Mouse (Mus musculus): ENCODE data around the gene Rilp. TPM values are rescaled to one million over a fixed set of nuclear protein-coding genes. Genes with fewer than 3 reads are reported as not detected.

Rilp gene
- 0.22 and 0.34 TPM in 2 replicates for polyA plus RNA-seq (2016; fragmentation: Nextera tagmentation; extraction: Ambion mirVana)

GRCm38 (mm10) chr11:75509741-75510626, at the start of gene Rilp:
Rilp (plus strand) TSS chr11:75510094.
- H3K4me3 ChIP-seq (replicated peaks), result peak within 1 kb of the TSS; percentile 51
- peak within 1 kb of the TSS; percentile 70 for H3K27ac ChIP-seq
- H3K36me3 ChIP-seq (replicated peaks), result peaks cover 44% of the 10 kb centered on the region
- peak within 1 kb of the TSS; percentile 60 for H3K9ac ChIP-seq
- peak; percentile 80 for ATAC-seq (ENCODE audit: low FRiP score)
- H3K27me3 ChIP-seq, result no peaks in the 10 kb centered on the region
- H3K4me2 ChIP-seq, result peak within 1 kb of the TSS; percentile 90
- 2% methylated on average over 43 of the region's 43 CpGs for WGBS
- H3K9me3 ChIP-seq, result no peaks in the 10 kb centered on the region
- peaks cover 12% of the 10 kb centered on the region for H3K4me1 ChIP-seq

DNA sequence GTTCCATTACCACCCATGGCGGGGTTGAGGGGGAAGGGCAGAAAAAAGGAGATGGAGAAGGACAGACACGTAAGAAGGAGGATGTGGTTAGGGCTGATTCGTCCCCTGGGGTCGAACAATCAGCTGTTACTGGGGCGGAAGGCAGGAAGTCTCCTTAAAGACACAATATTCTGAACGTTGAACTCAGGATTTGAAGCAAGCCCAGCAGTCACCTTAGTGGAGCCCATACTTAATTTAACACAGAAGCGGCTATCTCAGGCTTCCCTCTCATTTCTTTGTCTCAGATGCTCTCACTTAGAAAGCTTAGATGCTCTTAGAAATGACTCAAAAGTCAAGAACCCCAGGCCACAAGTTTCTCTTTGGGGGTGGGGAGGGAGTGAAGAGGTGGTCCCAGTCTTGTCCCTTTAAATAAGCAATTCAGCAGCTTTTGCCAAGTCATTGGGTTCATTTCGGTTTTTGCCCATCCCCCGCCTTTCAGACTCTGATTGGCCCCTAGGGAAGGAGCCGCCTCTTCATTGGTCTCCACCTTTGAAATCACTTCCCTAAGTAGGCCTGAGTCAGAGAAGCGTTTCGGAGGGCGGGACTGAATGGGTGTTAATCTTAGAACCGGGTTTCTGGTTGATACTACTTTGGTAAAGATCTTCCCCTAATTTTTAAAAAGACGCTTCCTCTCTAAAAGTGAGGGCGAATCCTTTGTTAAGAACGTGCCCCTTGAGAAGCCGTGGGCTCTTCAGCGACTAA, 49.6 kb upstream of the Rilp start:
- Histone ChIP-seq H3K9me3 (no peaks in the 10 kb centered on the region), H3K4me2 (peak overlapping the region; percentile 97), H3K9ac (peak overlapping the region; percentile 48), H3K27ac (peak overlapping the region; percentile 94), H3K4me1 (peaks cover 27% of the 10 kb centered on the region), H3K4me3 (replicated peaks) (peak overlapping the region; percentile 72), H3K27me3 (peaks cover 7% of the 10 kb centered on the region; the same call in 1 of the 2 replicates), H3K36me3 (replicated peaks) (peaks cover 2% of the 10 kb centered on the region; the same call in 1 of the 2 replicates)
- 2% methylated on average over 19 of the region's 19 CpGs for WGBS
- ATAC-seq (ENCODE audit: low FRiP score), result peak; percentile 37; the same call in 1 of the 2 replicates

- no peaks in the 10 kb centered on the region for H3K9me3 ChIP-seq
These were observed 48.8 kb upstream of the Rilp start, which contains the start of gene Tlcd2 for GRCm38 (mm10) chr11:75460844-75461742. Tlcd2 (plus strand) TSS chr11:75461715.

GRCm38 (mm10) chr11:75461743-75462252, 48.1 kb upstream of the Rilp start:
- H3K9ac ChIP-seq, result peak overlapping the region; percentile 70
- H3K27me3 ChIP-seq, result peaks cover 3% of the 10 kb centered on the region; the same call in 1 of the 2 replicates
- peak overlapping the region; percentile 72 for H3K4me3 ChIP-seq (replicated peaks)
- peaks cover 26% of the 10 kb centered on the region for H3K4me1 ChIP-seq
- H3K9me3 ChIP-seq, result peaks cover 3% of the 10 kb centered on the region; the same call in 1 of the 2 replicates
- WGBS, result 1% methylated on average over 30 of the region's 30 CpGs
- H3K4me2 ChIP-seq, result peak overlapping the region; percentile 97
- H3K36me3 ChIP-seq (replicated peaks), result peaks cover 9% of the 10 kb centered on the region; the same call in 1 of the 2 replicates
- ATAC-seq (ENCODE audit: low FRiP score), result peak; percentile 1; the same call in 1 of the 2 replicates
- 0 out of 2 replicates have a peak overlapping the region, but pooled peaks have one; percentile 32 for H3K27ac ChIP-seq

More at GRCm38 (mm10) chr11:75460844-75461742, 48.8 kb upstream of the Rilp start, which contains the start of gene Tlcd2:
- Histone ChIP-seq H3K27me3 (peaks cover 7% of the 10 kb centered on the region; the same call in 1 of the 2 replicates), H3K9ac (peak within 1 kb of the TSS; percentile 70), H3K4me2 (peak within 1 kb of the TSS; percentile 97), H3K4me1 (peaks cover 26% of the 10 kb centered on the region), H3K4me3 (replicated peaks) (peak within 1 kb of the TSS; percentile 72), H3K36me3 (replicated peaks) (peaks cover 9% of the 10 kb centered on the region; the same call in 1 of the 2 replicates), H3K27ac (peak within 1 kb of the TSS; percentile 94)
- WGBS, result under 1% methylated on average over 46 of the region's 46 CpGs
- ATAC-seq (ENCODE audit: low FRiP score), result peak; percentile 95

DNA sequence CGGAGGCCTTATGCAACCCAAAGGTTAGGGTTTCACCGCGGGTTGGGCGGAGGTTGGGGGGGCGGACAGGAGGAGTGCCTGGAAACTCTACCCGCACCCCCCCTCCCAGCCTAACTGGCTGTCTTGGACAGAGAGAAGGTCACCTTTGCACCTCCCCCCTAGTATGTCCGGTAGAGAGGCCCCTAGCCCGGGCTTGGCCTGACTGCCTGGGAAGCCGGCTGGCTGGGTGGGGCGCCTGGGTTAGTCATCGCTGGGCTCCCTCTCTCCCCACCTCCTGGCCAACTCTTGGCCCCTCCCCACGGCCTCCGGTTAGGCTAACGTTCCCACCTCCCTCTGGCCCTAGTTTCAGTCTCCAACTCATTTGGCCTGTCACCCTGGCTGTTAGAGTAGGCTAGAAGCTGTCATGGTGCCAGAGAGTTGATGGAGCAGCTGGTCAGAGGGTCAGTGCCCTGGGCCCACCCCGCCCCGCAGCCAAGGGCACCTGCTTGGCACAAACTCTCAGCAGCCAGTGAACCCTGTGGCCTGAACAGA, 47.6 kb upstream of the Rilp start:
- H3K36me3 ChIP-seq (replicated peaks), result peaks cover 9% of the 10 kb centered on the region; the same call in 1 of the 2 replicates
- WGBS, result 5% methylated on average over 16 of the region's 16 CpGs
- H3K27ac ChIP-seq, result peak overlapping the region; percentile 46; the same call in 1 of the 2 replicates
- peak overlapping the region; percentile 70 for H3K9ac ChIP-seq
- H3K9me3 ChIP-seq, result peaks cover 3% of the 10 kb centered on the region; the same call in 1 of the 2 replicates
- no peak for ATAC-seq (ENCODE audit: low FRiP score)
- H3K4me3 ChIP-seq (replicated peaks), result peak overlapping the region; percentile 72
- H3K4me2 ChIP-seq, result peak overlapping the region; percentile 97
- peaks cover 3% of the 10 kb centered on the region; the same call in 1 of the 2 replicates for H3K27me3 ChIP-seq
- H3K4me1 ChIP-seq, result peaks cover 26% of the 10 kb centered on the region

- Histone ChIP-seq H3K9me3 (peaks cover 3% of the 10 kb centered on the region; the same call in 1 of the 2 replicates), H3K36me3 (replicated peaks) (peaks cover 9% of the 10 kb centered on the region; the same call in 1 of the 2 replicates), H3K4me2 (peak overlapping the region; percentile 97), H3K4me3 (replicated peaks) (peak overlapping the region; percentile 10), H3K27me3 (peaks cover 3% of the 10 kb centered on the region; the same call in 1 of the 2 replicates), H3K9ac (no peak overlapping the region), H3K27ac (no peak overlapping the region; the same call in 1 of the 2 replicates), H3K4me1 (peaks cover 32% of the 10 kb centered on the region)
- no peak for ATAC-seq (ENCODE audit: low FRiP score)
- 5% methylated on average over 9 of the region's 9 CpGs for WGBS
These were observed 47.0 kb upstream of the Rilp start for GRCm38 (mm10) chr11:75462865-75463336.

DNA sequence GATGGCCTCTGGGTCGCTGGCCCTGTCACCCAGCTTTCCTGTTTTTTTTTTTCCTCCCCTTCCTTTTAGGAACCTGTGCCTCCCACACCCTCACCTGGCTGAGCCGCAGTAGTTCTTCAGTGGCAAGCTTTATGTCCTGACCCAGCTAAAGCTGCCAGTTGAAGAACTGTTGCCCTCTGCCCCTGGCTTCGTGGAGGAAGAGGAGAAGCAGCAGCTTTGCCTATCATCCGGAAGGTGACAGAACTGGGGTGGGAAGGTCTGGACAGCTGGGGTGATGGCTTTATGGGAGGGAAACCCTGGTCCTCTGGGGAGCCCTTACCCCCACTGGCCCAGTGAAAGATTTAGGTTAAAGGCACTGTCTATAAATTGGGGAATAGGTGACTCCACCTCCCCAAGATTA, 46.3 kb upstream of the Rilp start:
- no peak overlapping the region for H3K27ac ChIP-seq
- H3K36me3 ChIP-seq (replicated peaks), result peaks cover 9% of the 10 kb centered on the region; the same call in 1 of the 2 replicates
- 74% methylated on average over 4 of the region's 4 CpGs for WGBS
- H3K9me3 ChIP-seq, result peaks cover 3% of the 10 kb centered on the region; the same call in 1 of the 2 replicates
- H3K4me1 ChIP-seq, result peaks cover 33% of the 10 kb centered on the region
- peaks cover 8% of the 10 kb centered on the region; the same call in 1 of the 2 replicates for H3K27me3 ChIP-seq
- H3K4me2 ChIP-seq, result no peak overlapping the region
- no peak for ATAC-seq (ENCODE audit: low FRiP score)
- no peak overlapping the region for H3K9ac ChIP-seq
- no peak overlapping the region for H3K4me3 ChIP-seq (replicated peaks)

DNA sequence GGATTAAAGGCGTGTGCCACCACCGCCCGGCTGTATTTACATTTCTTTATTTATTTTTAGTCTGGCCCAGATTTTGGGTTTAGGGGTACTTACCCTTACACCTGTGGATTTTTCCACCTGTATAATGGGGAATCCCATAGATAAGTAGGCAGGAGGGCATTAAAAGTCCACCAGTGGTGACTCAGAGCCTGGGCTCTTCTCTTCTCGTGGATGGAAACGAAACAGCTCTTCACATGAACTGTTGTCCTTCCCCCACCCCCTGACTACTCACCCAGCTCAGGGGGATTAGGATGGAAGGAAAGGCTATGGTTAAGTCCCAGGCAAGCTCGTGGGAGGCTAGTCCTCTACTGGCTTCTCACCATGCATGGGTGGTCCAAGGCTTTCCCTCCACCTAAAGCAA, 45.5 kb upstream of the Rilp start:
- Histone ChIP-seq H3K27me3 (peaks cover 14% of the 10 kb centered on the region; the same call in 1 of the 2 replicates), H3K4me3 (replicated peaks) (no peak overlapping the region), H3K36me3 (replicated peaks) (peaks cover 9% of the 10 kb centered on the region; the same call in 1 of the 2 replicates), H3K4me1 (peaks cover 33% of the 10 kb centered on the region), H3K4me2 (no peak overlapping the region), H3K27ac (no peak overlapping the region), H3K9me3 (peaks cover 3% of the 10 kb centered on the region; the same call in 1 of the 2 replicates), H3K9ac (no peak overlapping the region)
- WGBS, result 88% methylated on average over 6 of the region's 6 CpGs
- no peak for ATAC-seq (ENCODE audit: low FRiP score)

DNA sequence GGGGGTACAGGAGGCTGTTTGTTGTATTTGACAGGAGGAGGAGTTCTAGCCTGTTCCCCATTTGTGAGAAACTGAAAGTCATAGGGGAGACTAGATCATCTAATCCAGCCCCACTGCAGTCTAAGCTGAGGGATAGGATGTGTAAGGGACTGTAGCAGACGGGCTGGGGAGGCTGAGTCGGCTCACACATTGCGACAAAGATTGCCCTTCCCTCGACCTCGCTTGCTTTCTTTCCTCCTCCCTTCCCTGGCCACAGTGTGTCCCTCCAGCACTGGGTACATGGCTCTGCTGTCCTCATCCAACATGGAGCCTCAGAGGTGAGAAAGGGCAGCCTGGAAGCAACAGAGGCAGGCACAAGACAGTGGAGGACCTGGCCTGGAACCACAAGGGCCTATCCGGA, 44.8 kb upstream of the Rilp start:
- H3K4me2 ChIP-seq, result no peak overlapping the region
- no peak for ATAC-seq (ENCODE audit: low FRiP score)
- H3K4me1 ChIP-seq, result peaks cover 26% of the 10 kb centered on the region
- H3K27me3 ChIP-seq, result peaks cover 16% of the 10 kb centered on the region; the same call in 1 of the 2 replicates
- no peak overlapping the region for H3K27ac ChIP-seq
- H3K4me3 ChIP-seq (replicated peaks), result no peak overlapping the region
- no peak overlapping the region for H3K9ac ChIP-seq
- 88% methylated on average over 6 of the region's 6 CpGs for WGBS
- peaks cover 3% of the 10 kb centered on the region; the same call in 1 of the 2 replicates for H3K9me3 ChIP-seq
- peaks cover 9% of the 10 kb centered on the region; the same call in 1 of the 2 replicates for H3K36me3 ChIP-seq (replicated peaks)

- 94% methylated on average over 4 of the region's 4 CpGs for WGBS
- H3K27ac ChIP-seq, result no peak overlapping the region
- H3K4me2 ChIP-seq, result no peak overlapping the region
- no peak overlapping the region for H3K4me3 ChIP-seq (replicated peaks)
- peaks cover 16% of the 10 kb centered on the region; the same call in 1 of the 2 replicates for H3K27me3 ChIP-seq
- peaks cover 9% of the 10 kb centered on the region; the same call in 1 of the 2 replicates for H3K36me3 ChIP-seq (replicated peaks)
- H3K4me1 ChIP-seq, result peaks cover 20% of the 10 kb centered on the region
- no peak for ATAC-seq (ENCODE audit: low FRiP score)
- peaks cover 3% of the 10 kb centered on the region; the same call in 1 of the 2 replicates for H3K9me3 ChIP-seq
- no peak overlapping the region for H3K9ac ChIP-seq
These were observed 43.0 kb upstream of the Rilp start for GRCm38 (mm10) chr11:75466731-75467505.
